Mouse (Mus musculus) lung, adult 2 months (tissue): ENCODE data around the gene Ankrd10. TPM values are rescaled to one million over a fixed set of nuclear protein-coding genes. Genes with fewer than 3 reads are reported as not detected.

Experiments used
- DNase-seq: peaks from one replicate; pipeline ENCODE4 v3.0.0; 2022
- H3K4me1 ChIP-seq: fragments of 200-500 bp; 2 replicates; pipeline ENCODE4 v1.6.1; 2011; ENCODE audit warnings: low read length; ENCODE audit not compliant: control insufficient read depth, insufficient read depth
- H3K4me3 ChIP-seq: fragments of 200-500 bp; replicated peaks from 2 replicates; pipeline ENCODE3; 2011; ENCODE audit warnings: low read depth, mild to moderate bottlenecking, control low read depth, low read length; ENCODE audit errors: extremely low read depth
- CTCF ChIP-seq: fragments of 200-500 bp; IDR thresholded peaks from 2 replicates; pipeline ENCODE4 v1.5.1; 2011; ENCODE audit warnings: mild to moderate bottlenecking, low read length, control low read depth; ENCODE audit not compliant: insufficient read depth
- POLR2A ChIP-seq: fragments of 200-500 bp; IDR thresholded peaks from 2 replicates; pipeline ENCODE4 v1.6.1; 2011; ENCODE audit warnings: low read depth, mild to moderate bottlenecking, control low read depth, low read length, borderline replicate concordance; ENCODE audit errors: extremely low read depth
- WGBS: fragments of 180-500 bp; shearing (Covaris S2); methylation state at CpG from one replicate; pipeline ENCODE4 v1.1.7; 2018; 5-methylcytosine and 5-hydroxymethylcytosine counted together
- polyA plus RNA-seq: library from polyadenylated mRNA; depleted of rRNA; stranded (reverse); fragments of >200 nt; gene quantifications from 2 replicates; pipeline ENCODE4 v1.2.3, GENCODE M21; 2012

The Ankrd10 gene
- polyA plus RNA-seq, 1 experiment = 52.3 TPM

DNA sequence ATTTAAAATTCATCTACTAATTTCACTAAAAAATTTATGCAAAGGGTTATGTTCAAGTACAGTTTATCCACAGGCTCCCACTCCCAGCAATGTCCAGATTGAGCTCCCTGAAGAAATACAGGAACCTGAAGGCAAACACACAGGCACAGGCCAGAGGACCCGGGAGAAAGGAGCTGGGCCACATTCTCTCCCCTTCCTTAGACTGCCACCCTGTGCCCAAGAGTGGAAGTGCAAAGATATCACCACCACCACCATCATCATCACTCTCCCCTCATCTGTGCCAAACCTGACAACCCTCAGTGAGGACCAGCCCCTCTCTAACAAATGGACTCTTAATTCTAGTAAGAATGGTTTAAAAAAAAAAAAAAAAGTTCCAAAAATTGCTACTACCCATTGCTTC lies 19.3 kb downstream of the Ankrd10 start:
- WGBS = 0% methylated on average over 1 of the region's 1 CpGs
- no peak overlapping the region for H3K4me3 ChIP-seq
- DNase-seq = peak; percentile 54
- no peaks in the 10 kb centered on the region for H3K4me1 ChIP-seq
- TF ChIP-seq POLR2A (no peak), CTCF (peak; percentile 82)

GRCm38 (mm10) chr8:11614126-11614835 lies 21.3 kb downstream of the Ankrd10 start:
- Histone ChIP-seq H3K4me3 (no peak overlapping the region), H3K4me1 (no peaks in the 10 kb centered on the region)
- no peak for TF ChIP-seq CTCF
- TF ChIP-seq POLR2A = no peak
- no peak for DNase-seq
- WGBS = 55% methylated on average over 6 of the region's 6 CpGs

GRCm38 (mm10) chr8:11608848-11609247 lies 26.7 kb downstream of the Ankrd10 start:
- Histone ChIP-seq H3K4me3 (no peak overlapping the region), H3K4me1 (no peaks in the 10 kb centered on the region)
- 93% methylated on average over 9 of the region's 9 CpGs for WGBS
- DNase-seq = no peak
- no peak for TF ChIP-seq CTCF
- no peak for TF ChIP-seq POLR2A

DNA sequence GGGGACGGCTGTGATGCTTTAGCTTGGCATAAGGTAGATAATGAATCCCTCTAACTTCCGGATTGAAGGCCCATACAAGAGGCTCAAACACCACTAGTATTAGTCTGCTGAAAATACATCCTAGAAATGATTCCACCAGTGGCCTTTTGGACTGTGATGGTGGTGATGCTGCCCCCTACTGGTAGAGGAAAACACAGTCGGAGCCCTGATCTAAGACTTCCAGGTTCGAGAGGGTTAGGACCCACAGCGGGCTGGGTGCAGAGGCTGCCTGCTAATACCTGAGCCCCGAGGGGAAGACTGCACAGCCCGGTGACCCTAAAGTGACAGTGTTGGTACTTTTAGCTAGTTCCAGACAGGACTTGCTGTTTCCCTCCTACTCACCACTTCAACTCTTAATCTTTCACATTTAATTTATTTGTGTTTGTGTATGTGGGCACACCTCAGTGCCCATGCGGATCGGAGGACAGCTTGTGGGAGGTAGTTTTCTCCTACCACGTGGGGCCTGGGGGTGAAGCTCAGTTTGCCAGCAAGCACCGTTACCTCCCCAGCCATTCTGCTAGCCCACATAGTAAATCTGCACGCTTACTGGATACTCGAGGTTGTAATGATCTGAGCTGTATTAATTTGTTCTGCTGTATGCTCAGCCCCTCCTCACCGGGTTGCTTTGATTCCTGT lies 33.4 kb downstream of the Ankrd10 start:
- DNase-seq = peak; percentile 59
- no peaks in the 10 kb centered on the region for H3K4me1 ChIP-seq
- WGBS = 28% methylated on average over 14 of the region's 14 CpGs
- TF ChIP-seq POLR2A (no peak), CTCF (peak; percentile 66)
- no peak overlapping the region for H3K4me3 ChIP-seq

DNA sequence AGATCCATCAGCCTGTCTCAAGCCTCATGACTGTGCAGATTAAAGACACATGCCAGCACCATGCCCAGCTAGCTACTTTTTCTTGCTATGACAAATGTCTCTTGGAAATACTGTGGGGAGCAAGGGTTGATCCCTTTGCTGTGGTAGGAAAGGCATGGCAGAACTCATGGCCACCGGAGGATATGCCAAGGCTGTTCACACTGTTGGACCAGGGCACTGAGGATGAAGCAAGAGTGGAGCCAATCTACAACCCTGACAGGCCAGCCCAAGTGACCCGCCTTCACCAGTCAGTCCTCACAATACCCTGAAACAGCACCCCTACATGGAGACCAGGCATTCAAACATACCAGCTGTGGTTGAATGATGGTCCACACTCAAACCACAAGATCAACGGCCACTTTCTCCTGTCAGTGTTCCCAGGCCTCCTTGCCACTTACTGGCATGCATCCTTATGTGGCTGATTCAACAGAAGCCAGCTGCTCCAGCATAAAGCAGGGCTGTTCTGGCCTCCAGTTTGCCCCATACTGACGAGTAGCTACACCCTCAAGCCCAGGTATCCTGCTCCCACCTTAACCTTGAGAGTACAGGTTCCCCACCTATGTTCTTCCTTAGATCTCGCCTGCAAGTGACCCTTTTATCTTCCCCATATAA lies 35.1 kb downstream of the Ankrd10 start:
- Histone ChIP-seq H3K4me3 (no peak overlapping the region), H3K4me1 (no peaks in the 10 kb centered on the region)
- 78% methylated on average over 5 of the region's 5 CpGs for WGBS
- DNase-seq = no peak
- TF ChIP-seq POLR2A (no peak), CTCF (no peak)

DNA sequence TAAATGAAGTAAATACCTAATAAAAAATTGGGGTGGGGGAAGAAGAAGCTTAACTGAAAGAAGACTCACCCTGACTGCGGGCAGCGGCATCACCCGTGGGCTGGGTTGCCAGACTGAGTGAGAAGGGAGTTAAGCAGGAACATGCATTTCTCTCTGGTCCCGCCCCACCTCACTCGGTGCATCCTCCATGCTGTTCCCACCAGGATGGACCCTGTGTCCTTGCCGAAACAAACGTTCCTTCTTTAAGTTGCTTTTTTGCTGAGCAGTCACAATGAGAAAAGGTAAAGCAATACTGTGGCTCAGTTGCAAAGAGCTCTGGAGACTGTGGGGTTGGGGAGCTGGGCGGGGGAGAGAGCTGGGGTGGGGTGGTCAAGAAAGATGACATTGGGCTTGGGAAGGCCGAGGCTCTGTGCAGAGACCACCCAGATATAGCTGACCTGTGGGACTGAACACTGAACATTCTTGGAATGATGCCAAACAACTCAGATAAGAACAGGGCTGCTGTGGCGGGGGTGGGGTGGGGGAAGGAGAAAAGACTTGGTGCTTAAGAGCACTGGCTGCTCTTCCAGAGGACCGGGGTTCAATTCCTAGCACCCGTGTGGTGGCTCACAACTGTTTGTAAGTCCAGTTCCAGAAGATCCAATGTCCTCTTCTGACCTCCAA lies 42.2 kb downstream of the Ankrd10 start:
- 60% methylated on average over 12 of the region's 12 CpGs for WGBS
- Histone ChIP-seq H3K4me1 (no peaks in the 10 kb centered on the region), H3K4me3 (no peak overlapping the region)
- DNase-seq = no peak
- TF ChIP-seq CTCF (no peak), POLR2A (no peak)

- no peaks in the 10 kb centered on the region for H3K4me1 ChIP-seq
- no peak overlapping the region for H3K4me3 ChIP-seq
- TF ChIP-seq CTCF (no peak), POLR2A (no peak)
- DNase-seq = no peak
- WGBS = 34% methylated on average over 13 of the region's 13 CpGs
Measured at GRCm38 (mm10) chr8:11592296-11592695, 43.3 kb downstream of the Ankrd10 start.

- WGBS = 69% methylated on average over 4 of the region's 4 CpGs
- no peaks in the 10 kb centered on the region for H3K4me1 ChIP-seq
- TF ChIP-seq CTCF (no peak), POLR2A (no peak)
- DNase-seq = no peak
- H3K4me3 ChIP-seq = no peak overlapping the region
Measured at GRCm38 (mm10) chr8:11591837-11592236, 43.7 kb downstream of the Ankrd10 start.

GRCm38 (mm10) chr8:11586374-11586745 lies 49.2 kb downstream of the Ankrd10 start:
- TF ChIP-seq CTCF (no peak), POLR2A (no peak)
- Histone ChIP-seq H3K4me1 (no peaks in the 10 kb centered on the region), H3K4me3 (no peak overlapping the region)
- no peak for DNase-seq
- WGBS = 65% methylated on average over 2 of the region's 2 CpGs
